13 mouse cellular contexts compared by ENCODE assay signal in the genomic region with DNA sequence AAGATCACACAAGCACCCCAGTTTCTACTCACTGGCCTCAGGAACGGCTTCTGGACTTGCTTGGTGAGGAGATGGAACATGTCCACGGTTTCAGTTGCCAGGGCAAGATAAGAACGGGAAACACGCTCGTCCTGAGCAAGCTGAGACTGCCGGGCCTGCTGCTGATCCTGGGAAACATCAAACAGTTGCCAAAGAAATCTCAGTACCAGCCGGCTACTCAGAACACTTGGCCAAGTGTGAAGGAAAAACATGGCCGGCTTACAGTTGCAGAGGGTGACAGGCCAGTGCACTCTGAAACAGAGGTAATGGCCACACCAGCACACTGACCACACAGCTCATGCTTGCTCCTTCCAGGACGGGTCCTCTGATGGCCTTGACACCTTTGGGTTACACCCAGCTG. TPM values are rescaled to one million over a fixed set of nuclear protein-coding genes. Genes with fewer than 3 reads are reported as not detected.
DNase-seq lines count a peak whose midpoint lies in the region; ATAC-seq and TF ChIP-seq lines count a peak whose summit lies in the region.
"Had no signal": no experiment of that assay in that cellular context is flagged by ENCODE, and none has a peak within 500 bp of the region (broad histone marks: within the 10 kb centered on the region; RNA-seq: fewer than 3 reads in every experiment).

No protein-coding gene starts in this region.

- no peak for ATAC-seq in cerebellum, adult (ENCODE audit: insufficient number of reproducible peaks, low FRiP score, low TSS enrichment)
- ATAC-seq in intestine, embryonic 16.5 days = no peak
- ATAC-seq in liver, embryonic 12.5 days = no peak
- ATAC-seq: intestine, embryonic 15.5 days; midbrain, embryonic 13.5 days had no signal

- H3K4me2 ChIP-seq in intestine, embryonic 16.5 days (ENCODE audit: low read depth, low read length) = no peak overlapping the region
- no peak overlapping the region for H3K4me2 ChIP-seq in liver, embryonic 12.5 days
- H3K4me2 ChIP-seq: intestine, embryonic 15.5 days; liver, embryonic 11.5 days; midbrain, embryonic 13.5 days had no signal

- TF ChIP-seq POLR2A in cerebellum, adult 2 months (IDR thresholded peaks at IDR 0.05; ENCODE audit: borderline replicate concordance, insufficient read depth, low read length) = no peak
- TF ChIP-seq POLR2A in heart, adult 2 months (IDR thresholded peaks at IDR 0.05; ENCODE audit: insufficient read depth, low read depth, low read length) = no peak

- WGBS in cerebellum, adult 2 months = 3% methylated on average over 9 of the region's 9 CpGs
- 21% methylated on average over 9 of the region's 9 CpGs for WGBS in heart, adult 2 months
- WGBS in intestine, embryonic 16.5 days = 87% methylated on average over 9 of the region's 9 CpGs
- 64% methylated on average over 9 of the region's 9 CpGs for WGBS in liver, embryonic 12.5 days (ENCODE audit: insufficient replicate concordance)

- H3K4me1 ChIP-seq in cerebellum, adult 2 months (ENCODE audit: control insufficient read depth, insufficient read depth, low read length) = peaks cover 9% of the 10 kb centered on the region
- peaks cover 4% of the 10 kb centered on the region for H3K4me1 ChIP-seq in heart, adult 2 months (ENCODE audit: control insufficient read depth, insufficient read depth, low read length)
- H3K4me1 ChIP-seq in intestine, embryonic 16.5 days (ENCODE audit: control insufficient read depth, insufficient read depth, low read length) = peaks cover 5% of the 10 kb centered on the region; the same call in 1 of the 2 replicates
- H3K4me1 ChIP-seq in liver, embryonic 12.5 days = peaks cover 38% of the 10 kb centered on the region
- H3K4me1 ChIP-seq: intestine, embryonic 15.5 days; midbrain, embryonic 13.5 days had no signal

- peak overlapping the region; percentile 29; the same call in 1 of the 2 replicates for H3K27ac ChIP-seq in cerebellum, adult 2 months (ENCODE audit: insufficient read depth, low read length)
- H3K27ac ChIP-seq in heart, adult 2 months = peak overlapping the region; percentile 43; the same call in 1 of the 2 replicates
- H3K27ac ChIP-seq in intestine, embryonic 16.5 days (ENCODE audit: low read length) = no peak overlapping the region
- no peak overlapping the region for H3K27ac ChIP-seq in liver, embryonic 12.5 days
- H3K27ac ChIP-seq: intestine, embryonic 15.5 days; midbrain, embryonic 13.5 days had no signal

- no peaks in the 10 kb centered on the region for H3K79me2 ChIP-seq in heart, adult 2 months (replicated peaks; ENCODE audit: control insufficient read depth, insufficient read depth, low read length)

- no peaks in the 10 kb centered on the region for H3K9me3 ChIP-seq in intestine, embryonic 16.5 days (ENCODE audit: control insufficient read depth, low read length)
- no peaks in the 10 kb centered on the region for H3K9me3 ChIP-seq in liver, embryonic 12.5 days (replicated peaks)
- H3K9me3 ChIP-seq: intestine, embryonic 15.5 days; midbrain, embryonic 13.5 days had no signal

- H3K27me3 ChIP-seq in cerebellum, adult 2 months (ENCODE audit: control insufficient read depth, insufficient read depth, low read length) = no peaks in the 10 kb centered on the region
- H3K27me3 ChIP-seq in heart, adult 2 months (ENCODE audit: control insufficient read depth, insufficient read depth, low read length) = no peaks in the 10 kb centered on the region
- H3K27me3 ChIP-seq in intestine, embryonic 16.5 days (replicated peaks; ENCODE audit: control insufficient read depth, insufficient read depth, low read length) = no peaks in the 10 kb centered on the region
- H3K27me3 ChIP-seq in liver, embryonic 12.5 days (replicated peaks) = no peaks in the 10 kb centered on the region
- H3K27me3 ChIP-seq: intestine, embryonic 15.5 days; midbrain, embryonic 13.5 days had no signal

- DNase-seq in cerebellum, adult 2 months = peak; percentile 49 to 70
- DNase-seq in cerebellum, adult 9-11 months = peak; percentile 61
- peak; percentile 45 to 67 for DNase-seq in heart, adult 2 months
- DNase-seq in heart, postnatal 25 days (ENCODE audit: low spot score) = peak; percentile 21
- DNase-seq in adrenal gland, postnatal 4 days (ENCODE audit: low spot score in 2 of 2) = no peak
- DNase-seq: adrenal gland, postnatal 36 days; kidney, postnatal 14 days had no signal

- intact Hi-C loops in heart, adult 2 months (cut with DNase I) = no loop called here
- intact Hi-C loops in heart, postnatal 25 days (cut with DNase I) = no loop called here

- TF ChIP-seq CTCF in cerebellum, adult 2 months (IDR thresholded peaks at IDR 0.05; ENCODE audit: borderline replicate concordance, insufficient read depth, low read depth, low read length) = no peak
- no peak for TF ChIP-seq CTCF in heart, adult 2 months (IDR thresholded peaks at IDR 0.05)

- no peak overlapping the region for H3K4me3 ChIP-seq in cerebellum, adult 2 months (replicated peaks; ENCODE audit: insufficient read depth, low read depth, low read length)
- no peak overlapping the region for H3K4me3 ChIP-seq in heart, adult 2 months
- H3K4me3 ChIP-seq in intestine, embryonic 16.5 days (ENCODE audit: low read length) = no peak overlapping the region
- no peak overlapping the region for H3K4me3 ChIP-seq in liver, embryonic 12.5 days
- H3K4me3 ChIP-seq: intestine, embryonic 15.5 days; midbrain, embryonic 13.5 days had no signal

- no peak for TF ChIP-seq EP300 in heart, adult 2 months (IDR thresholded peaks at IDR 0.05; ENCODE audit: insufficient read depth, low read depth, low read length)

- H3K9ac ChIP-seq in heart, adult 2 months (ENCODE audit: low read depth, low read length) = no peak overlapping the region
- no peak overlapping the region for H3K9ac ChIP-seq in intestine, embryonic 16.5 days (ENCODE audit: low read depth, low read length)
- H3K9ac ChIP-seq in liver, embryonic 12.5 days = no peak overlapping the region
- H3K9ac ChIP-seq: intestine, embryonic 15.5 days; midbrain, embryonic 13.5 days had no signal

- no peaks in the 10 kb centered on the region for H3K36me3 ChIP-seq in heart, adult 2 months (ENCODE audit: control insufficient read depth, insufficient read depth, low read length)
- peaks cover 27% of the 10 kb centered on the region for H3K36me3 ChIP-seq in intestine, embryonic 16.5 days (ENCODE audit: control insufficient read depth, insufficient read depth, low read length)
- H3K36me3 ChIP-seq in liver, embryonic 12.5 days = peaks cover 84% of the 10 kb centered on the region

RNA-seq across cellular contexts. Expression of a gene that starts 29.9 kb away (rescaled TPM):
- polyA plus RNA-seq in cerebellum, adult 2 months (2012; rRNA removed) = 254 and 264 TPM in 2 replicates
- 100 to 1,000 TPM; 154 to 186 TPM for total RNA-seq in heart, adult 2 months (2021)
- polyA plus RNA-seq in heart, adult 2 months (2012; rRNA removed) = 41.6 and 79.2 TPM in 2 replicates
- total RNA-seq in heart, postnatal 25 days (2021) = 100 to 1,000 TPM; 149 to 151 TPM
- 18.2 and 19.2 TPM in 2 replicates for polyA plus RNA-seq in intestine, embryonic 16.5 days (2015; fragmentation: Nextera tagmentation; extraction: Ambion mirVana)
- polyA plus RNA-seq in liver, embryonic 12.5 days (2016; fragmentation: Nextera tagmentation; extraction: Ambion mirVana) = 9.1 and 9.2 TPM in 2 replicates
- 100 to 1,000 TPM; 118 to 124 TPM for total RNA-seq in adrenal gland, postnatal 4 days (2021)

Comparison
In these comparisons a context has a peak if more than half of its experiments do, and no peak if none do; other contexts are left out.
1. DNase-seq: peak in cerebellum, adult 2 months (2 of 2), cerebellum, adult 9-11 months (single experiment), heart, adult 2 months (2 of 2) and heart, postnatal 25 days (single experiment); none in adrenal gland, postnatal 4 days (0 of 2).
2. H3K27ac ChIP-seq: peak in cerebellum, adult 2 months (single experiment) and heart, adult 2 months (single experiment); none in intestine, embryonic 16.5 days (single experiment) and liver, embryonic 12.5 days (single experiment).